Mouse (Mus musculus) left cerebral cortex, adult 18-20 months (tissue): ENCODE measurements at regions not wholly inside any gene's neighbourhood (a gene's known extent, or its start where the extent isn't known, plus 50 kb on each side); places are given as distances from the start of the nearest gene placed in this dataset.

Experiments
- DNase-seq, 2 experiments: peaks; one replicate each; pipeline ENCODE4 v3.0.0; 2021 to 2022; ENCODE audit warnings: low spot score in 2 of 2, mixed read lengths in 1 of 2

GRCm38 (mm10) chr6:141134176-141134575, 114.9 kb upstream of the Pde3a start:
- DNase-seq, result no peak

GRCm38 (mm10) chr6:141136664-141137375, 112.2 kb upstream of the Pde3a start:
- no peak for DNase-seq

- no peak for DNase-seq
Measured at GRCm38 (mm10) chr6:141141016-141141415, 108.1 kb upstream of the Pde3a start.

- DNase-seq, result no peak
Measured at GRCm38 (mm10) chr6:141148417-141149169, 100.5 kb upstream of the Pde3a start.

GRCm38 (mm10) chr6:141149170-141149917, 99.7 kb upstream of the Pde3a start:
- DNase-seq, result no peak

GRCm38 (mm10) chr6:141159326-141159725, 89.7 kb upstream of the Pde3a start:
- no peak for DNase-seq

- DNase-seq, result no peak
Measured at GRCm38 (mm10) chr6:141161626-141162233, 87.3 kb upstream of the Pde3a start.

- no peak for DNase-seq
Measured at GRCm38 (mm10) chr6:141167270-141167669, 81.8 kb upstream of the Pde3a start.

- no peak for DNase-seq
Measured at GRCm38 (mm10) chr6:141168356-141168755, 80.7 kb upstream of the Pde3a start.

- no peak for DNase-seq
Measured at GRCm38 (mm10) chr6:141183782-141184181, 65.3 kb upstream of the Pde3a start.

GRCm38 (mm10) chr6:141188036-141188435, 61.0 kb upstream of the Pde3a start:
- DNase-seq, result no peak

- DNase-seq, result no peak
Measured at GRCm38 (mm10) chr6:141189093-141189492, 60.0 kb upstream of the Pde3a start.

GRCm38 (mm10) chr6:141189701-141190100, 59.4 kb upstream of the Pde3a start:
- no peak for DNase-seq

GRCm38 (mm10) chr6:141190383-141190782, 58.7 kb upstream of the Pde3a start:
- DNase-seq, result no peak

- no peak for DNase-seq
Measured at GRCm38 (mm10) chr6:141197501-141197900, 51.6 kb upstream of the Pde3a start.
